Mouse (Mus musculus) heart, postnatal 0 days (tissue): ENCODE data around the gene Rgs14.

Source experiments
- CTCF ChIP-seq: IDR thresholded peaks from 2 replicates; pipeline ENCODE4 v1.5.1; 2016; ENCODE audit warnings: antibody characterized with exemption, control low read depth, low read depth
- EP300 ChIP-seq: IDR thresholded peaks from 2 replicates; pipeline ENCODE4 v1.6.1; 2016; ENCODE audit warnings: antibody characterized with exemption, low read depth

GRCm38 (mm10) chr13:55327633-55328032 is 41.9 kb upstream of the Rgs14 start:
- TF ChIP-seq CTCF (peak; percentile 89), EP300 (no peak)
